Mouse (Mus musculus): ENCODE measurements at regions not wholly inside any gene's neighbourhood (a gene's known extent, or its start where the extent isn't known, plus 50 kb on each side); places are given as distances from the start of the nearest gene placed in this dataset.

GRCm38 (mm10) chr10:51291412-51292207, 188.8 kb upstream of the Gm49339 start:
- TF ChIP-seq CTCF (conservative IDR thresholded peaks at IDR 0.05 in 1 of 2, IDR thresholded peaks at IDR 0.05 in 1 of 2; ENCODE audit: low read depth in 2 of 2, low read length in 2 of 2), result peak; percentile 14 to 68; a peak in 3 of 4 replicates
- no peak for TF ChIP-seq POLR2A (IDR thresholded peaks at IDR 0.05; ENCODE audit: low read depth, low read length)
- peak; percentile 64 for TF ChIP-seq SMC3 (IDR thresholded peaks at IDR 0.05; ENCODE audit: low read depth, low read length)
- TF ChIP-seq MAFK (IDR thresholded peaks at IDR 0.05; ENCODE audit: insufficient replicate concordance, low read length), result no peak
- TF ChIP-seq TCF12 (IDR thresholded peaks at IDR 0.05; ENCODE audit: low read depth, low read length), result no peak
- TF ChIP-seq ZMIZ1 (IDR thresholded peaks at IDR 0.05; ENCODE audit: low read depth, low read length), result no peak
- TF ChIP-seq POLR2AphosphoS2 (IDR thresholded peaks at IDR 0.05; ENCODE audit: low read depth, low read length), result no peak
- no peak for TF ChIP-seq USF1 (IDR thresholded peaks at IDR 0.05; ENCODE audit: low read depth, low read length)
- TF ChIP-seq NRF1 (IDR thresholded peaks at IDR 0.05; ENCODE audit: low read depth, low read length), result no peak
- TF ChIP-seq EP300 (IDR thresholded peaks at IDR 0.05; ENCODE audit: low read length), result no peak
- no peak for TF ChIP-seq ELF1 (IDR thresholded peaks at IDR 0.05; ENCODE audit: low read depth, low read length)
- TF ChIP-seq MAX (IDR thresholded peaks at IDR 0.05; ENCODE audit: low read length), result no peak
- no peak for TF ChIP-seq RCOR1 (conservative IDR thresholded peaks at IDR 0.05; ENCODE audit: low read depth, low read length)
- no peak for TF ChIP-seq USF2 (conservative IDR thresholded peaks at IDR 0.05; ENCODE audit: low read depth, low read length)
